Mouse (Mus musculus) hindbrain, postnatal 0 days (tissue): ENCODE measurements around the gene Gsn. TPM values are rescaled to one million over a fixed set of nuclear protein-coding genes. Genes with fewer than 3 reads are reported as not detected.
A peak's percentile ranks its signal among the peaks of the same experiment; 100 is the strongest.

Experiments used
- ATAC-seq: fragments of 200-750 bp; cut with Nextera tagmentation; 2 replicates; pipeline ENCODE4 v1.8.0; 2017; ENCODE audit warnings: mild to moderate bottlenecking, moderate TSS enrichment, moderate library complexity
- DNase-seq: peaks from one replicate; pipeline ENCODE4 v3.0.0-alpha.2; 2015; ENCODE audit warnings: low spot score
- H3K27ac ChIP-seq: fragments of 300-500 bp; sonication (generic); 2 replicates; pipeline ENCODE4 v1.5.1; 2014; ENCODE audit warnings: mild to moderate bottlenecking
- H3K27me3 ChIP-seq: fragments of 300-500 bp; sonication (generic); 2 replicates; pipeline ENCODE4 v1.6.1; 2014; ENCODE audit warnings: low read length, mixed read lengths; ENCODE audit not compliant: insufficient read depth
- H3K36me3 ChIP-seq: fragments of 300-500 bp; sonication (generic); 2 replicates; pipeline ENCODE4 v1.6.1; 2014; ENCODE audit warnings: low read length, mixed read lengths; ENCODE audit not compliant: insufficient read depth
- H3K4me1 ChIP-seq: fragments of 300-500 bp; sonication (generic); 2 replicates; pipeline ENCODE4 v1.6.1; 2014; ENCODE audit warnings: antibody characterized with exemption, low read length, mixed read lengths; ENCODE audit not compliant: insufficient read depth
- H3K4me2 ChIP-seq: fragments of 300-500 bp; sonication (generic); 2 replicates; pipeline ENCODE4 v1.6.1; 2014; ENCODE audit warnings: low read depth, mild to moderate bottlenecking, low read length, moderate library complexity, mixed read lengths
- H3K4me3 ChIP-seq: fragments of 300-500 bp; sonication (generic); 2 replicates; pipeline ENCODE4 v1.5.1; 2014; ENCODE audit warnings: low read length
- H3K9ac ChIP-seq: fragments of 300-500 bp; sonication (generic); replicated peaks from 2 replicates; pipeline ENCODE4 v1.6.1; 2014; ENCODE audit warnings: mild to moderate bottlenecking, low read length, moderate library complexity, mixed read lengths
- H3K9me3 ChIP-seq: fragments of 300-500 bp; sonication (generic); 2 replicates; pipeline ENCODE4 v1.6.1; 2016; ENCODE audit warnings: low read length, mixed read lengths
- CTCF ChIP-seq: IDR thresholded peaks from 2 replicates; pipeline ENCODE4 v1.5.1; 2016; ENCODE audit warnings: antibody characterized with exemption, control low read depth, low read depth
- WGBS: fragments of 180-500 bp; shearing (Covaris S2); extraction: QIAGEN DNeasy Blood & Tissue Kit; methylation state at CpG from one replicate; pipeline ENCODE4 v1.1.7; 2014; 5-methylcytosine and 5-hydroxymethylcytosine counted together
- polyA plus RNA-seq: library from polyadenylated mRNA; unstranded; fragments of >200 nt; fragmentation: Nextera tagmentation; extraction: Ambion mirVana; gene quantifications from 2 replicates; pipeline ENCODE4 v1.2.1, GENCODE M21; 2015
- total RNA-seq: library from RNA; depleted of rRNA; stranded (reverse); fragments of >200 nt; gene quantifications from 2 replicates; pipeline ENCODE4 v1.2.3, GENCODE M21; 2014

The Gsn gene
- total and polyA plus RNA-seq, 2 experiments from 2014 or later = 33.8 to 50.1 TPM

DNA sequence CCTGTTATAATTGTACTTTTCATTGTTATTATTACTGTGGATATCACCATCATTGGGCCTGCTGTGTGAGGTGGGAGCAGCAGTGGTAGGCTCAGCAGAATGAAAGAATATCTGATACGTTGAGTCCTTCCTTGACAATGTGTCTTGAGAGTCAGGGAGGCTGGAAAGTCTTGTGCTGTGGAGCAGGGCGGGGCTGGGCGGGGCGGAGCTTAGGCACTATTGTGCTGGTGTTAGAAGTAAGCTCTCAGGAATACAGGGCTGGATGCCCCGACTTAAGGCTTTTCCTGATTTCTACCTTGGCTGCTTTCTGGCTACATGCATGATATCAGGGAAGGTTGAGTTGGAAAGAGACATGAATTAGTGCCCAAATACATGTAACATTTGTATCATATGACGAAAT is 3.4 kb upstream of the Gsn start:
- DNase-seq (no peak), ATAC-seq (no peak)
- H3K27ac ChIP-seq = no peak overlapping the region
- no peaks in the 10 kb centered on the region for H3K36me3 ChIP-seq
- H3K4me3 ChIP-seq = no peak overlapping the region
- no peak for TF ChIP-seq CTCF
- H3K27me3 ChIP-seq = no peaks in the 10 kb centered on the region
- no peaks in the 10 kb centered on the region for H3K9me3 ChIP-seq
- peaks cover 7% of the 10 kb centered on the region; the same call in 1 of the 2 replicates for H3K4me1 ChIP-seq
- H3K9ac ChIP-seq = no peak overlapping the region
- WGBS = 41% methylated on average over 6 of the region's 6 CpGs
- no peak overlapping the region for H3K4me2 ChIP-seq

DNA sequence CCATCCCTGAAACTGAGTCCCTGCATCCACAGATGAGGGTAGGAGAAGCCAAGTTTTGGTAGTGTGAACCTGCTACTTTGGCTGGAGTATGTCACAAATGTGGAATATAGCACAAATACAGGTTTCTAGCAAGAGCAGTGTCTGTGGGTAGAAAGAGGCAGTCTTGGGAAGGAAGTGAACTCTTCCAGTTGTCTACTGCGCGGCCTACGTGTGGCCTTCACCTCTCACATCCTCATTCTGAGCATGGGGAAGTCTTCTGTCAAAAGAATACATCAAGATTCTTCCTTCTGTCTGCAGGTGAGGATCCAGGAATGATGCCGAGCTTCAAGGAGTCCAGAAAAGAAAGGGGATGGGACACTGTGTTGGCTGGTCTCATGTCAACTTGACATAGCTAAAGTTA is 2.4 kb upstream of the Gsn start:
- H3K27me3 ChIP-seq = no peaks in the 10 kb centered on the region
- no peak for TF ChIP-seq CTCF
- no peaks in the 10 kb centered on the region for H3K36me3 ChIP-seq
- 96% methylated on average over 4 of the region's 4 CpGs for WGBS
- H3K4me1 ChIP-seq = peaks cover 7% of the 10 kb centered on the region; the same call in 1 of the 2 replicates
- no peak overlapping the region for H3K9ac ChIP-seq
- no peak overlapping the region for H3K4me3 ChIP-seq
- H3K27ac ChIP-seq = no peak overlapping the region
- H3K4me2 ChIP-seq = no peak overlapping the region
- DNase-seq (no peak), ATAC-seq (no peak)
- H3K9me3 ChIP-seq = no peaks in the 10 kb centered on the region

DNA sequence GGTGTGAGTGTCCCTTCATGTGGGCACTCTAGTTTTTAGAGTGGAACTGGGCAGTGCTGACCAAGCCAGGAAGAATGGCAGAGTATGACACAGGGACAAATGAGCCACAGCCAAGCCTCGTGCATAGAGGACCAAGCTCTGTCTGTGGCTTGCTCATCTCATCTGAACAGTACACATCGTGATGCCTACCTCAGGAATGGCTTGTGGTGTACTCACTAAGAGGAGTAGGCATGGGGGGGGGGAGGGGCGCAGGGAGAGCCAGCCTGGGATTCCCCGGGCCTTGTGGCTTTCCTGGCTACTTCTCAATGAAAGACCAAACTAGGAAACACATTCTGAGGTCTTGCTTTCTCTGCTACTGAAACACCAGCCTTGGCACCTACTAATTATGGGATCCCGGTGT is 1.2 kb upstream of the Gsn start:
- H3K4me3 ChIP-seq = no peak overlapping the region

GRCm38 (mm10) chr2:35255462-35255861 is 718 bp upstream of the Gsn start:
- WGBS = 75% methylated on average over 7 of the region's 7 CpGs
- H3K27ac ChIP-seq = no peak overlapping the region
- H3K4me1 ChIP-seq = peaks cover 7% of the 10 kb centered on the region; the same call in 1 of the 2 replicates
- DNase-seq (no peak), ATAC-seq (no peak)
- no peak for TF ChIP-seq CTCF
- no peaks in the 10 kb centered on the region for H3K27me3 ChIP-seq
- H3K9ac ChIP-seq = no peak overlapping the region
- peak overlapping the region; percentile 93 for H3K4me2 ChIP-seq
- no peaks in the 10 kb centered on the region for H3K36me3 ChIP-seq
- H3K9me3 ChIP-seq = no peaks in the 10 kb centered on the region
- H3K4me3 ChIP-seq = no peak overlapping the region

More for the DNA sequence above, 1.2 kb upstream of the Gsn start:
- DNase-seq (no peak), ATAC-seq (no peak)
- 69% methylated on average over 5 of the region's 5 CpGs for WGBS
- Histone ChIP-seq H3K9ac (no peak overlapping the region), H3K4me1 (peaks cover 7% of the 10 kb centered on the region; the same call in 1 of the 2 replicates), H3K27me3 (no peaks in the 10 kb centered on the region), H3K27ac (no peak overlapping the region), H3K4me2 (no peak overlapping the region), H3K9me3 (no peaks in the 10 kb centered on the region), H3K36me3 (no peaks in the 10 kb centered on the region)
- no peak for TF ChIP-seq CTCF

GRCm38 (mm10) chr2:35256932-35257331 is 752 bp downstream of the Gsn start:
- peak overlapping the region; percentile 93 for H3K4me2 ChIP-seq
- no peaks in the 10 kb centered on the region for H3K9me3 ChIP-seq
- H3K4me3 ChIP-seq = peak overlapping the region; percentile 60
- DNase-seq = no peak
- H3K9ac ChIP-seq = peak overlapping the region; percentile 58; the same call in 1 of the 2 replicates
- peaks cover 7% of the 10 kb centered on the region; the same call in 1 of the 2 replicates for H3K4me1 ChIP-seq
- whole genome bisulfite sequencing = 51% methylated on average over 8 of the region's 8 CpGs
- no peak for ATAC-seq
- no peaks in the 10 kb centered on the region for H3K27me3 ChIP-seq
- no peaks in the 10 kb centered on the region for H3K36me3 ChIP-seq
- no peak overlapping the region for H3K27ac ChIP-seq
- TF ChIP-seq CTCF = no peak

GRCm38 (mm10) chr2:35257886-35258285 is 1.7 kb downstream of the Gsn start:
- DNase-seq (no peak), ATAC-seq (no peak)
- 85% methylated on average over 2 of the region's 2 CpGs for WGBS
- no peak overlapping the region for H3K27ac ChIP-seq
- no peaks in the 10 kb centered on the region for H3K36me3 ChIP-seq
- H3K9me3 ChIP-seq = no peaks in the 10 kb centered on the region
- no peaks in the 10 kb centered on the region for H3K27me3 ChIP-seq
- no peak overlapping the region for H3K4me3 ChIP-seq
- no peak for TF ChIP-seq CTCF
- H3K4me2 ChIP-seq = no peak overlapping the region
- H3K4me1 ChIP-seq = peaks cover 7% of the 10 kb centered on the region; the same call in 1 of the 2 replicates
- no peak overlapping the region for H3K9ac ChIP-seq

DNA sequence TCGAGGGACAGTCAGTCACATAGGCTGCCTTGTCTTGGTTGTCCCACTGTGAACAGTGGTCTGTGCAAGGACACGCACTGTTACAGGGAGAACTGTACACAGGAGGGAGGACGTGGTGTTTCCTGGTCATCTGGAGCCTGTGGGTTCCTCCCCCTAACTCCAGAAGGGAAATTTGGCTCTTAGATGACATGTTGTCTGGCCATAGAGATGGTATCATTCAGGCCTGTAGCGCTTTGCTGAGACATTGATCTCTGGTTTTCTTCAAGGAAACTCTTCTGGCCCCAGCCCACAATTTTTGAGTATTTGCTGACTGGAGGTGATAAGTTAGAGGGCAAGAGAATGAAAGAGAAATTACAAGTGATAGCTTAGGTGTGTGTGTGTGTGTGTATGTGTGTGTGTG is 2.4 kb downstream of the Gsn start:
- H3K9ac ChIP-seq = no peak overlapping the region
- 91% methylated on average over 4 of the region's 4 CpGs for WGBS
- DNase-seq = no peak
- no peak overlapping the region for H3K27ac ChIP-seq
- ATAC-seq = no peak
- H3K9me3 ChIP-seq = no peaks in the 10 kb centered on the region
- no peak overlapping the region for H3K4me2 ChIP-seq
- no peaks in the 10 kb centered on the region for H3K36me3 ChIP-seq
- H3K27me3 ChIP-seq = no peaks in the 10 kb centered on the region
- no peak for TF ChIP-seq CTCF
- peaks cover 7% of the 10 kb centered on the region; the same call in 1 of the 2 replicates for H3K4me1 ChIP-seq
- no peak overlapping the region for H3K4me3 ChIP-seq
